Mouse (Mus musculus) stomach, embryonic 14.5 days (tissue): ENCODE results near the gene Atad3a. TPM values are rescaled to one million over a fixed set of nuclear protein-coding genes. Genes with fewer than 3 reads are reported as not detected.
"Not testable (repeated sequence)": the region's sequence is repeated elsewhere in the genome, so short reads cannot be mapped to it uniquely, and the experiment has no call there.

Experiments used
- ATAC-seq: fragments of 200-750 bp; cut with Nextera tagmentation; 2 replicates; pipeline ENCODE4 v1.8.0; 2017; ENCODE audit warnings: low read depth, moderate TSS enrichment; ENCODE audit not compliant: insufficient number of reproducible peaks, insufficient read depth, low FRiP score
- H3K27ac ChIP-seq: fragments of 300-500 bp; sonication (generic); 2 replicates; pipeline ENCODE4 v1.5.1; 2014; ENCODE audit warnings: mild to moderate bottlenecking, low read length, moderate library complexity, mixed read lengths
- H3K27me3 ChIP-seq: fragments of 300-500 bp; sonication (generic); 2 replicates; pipeline ENCODE4 v1.6.1; 2014; ENCODE audit warnings: low read length, control low read depth, mixed read lengths; ENCODE audit not compliant: control insufficient read depth, insufficient read depth
- H3K36me3 ChIP-seq: fragments of 300-500 bp; sonication (generic); 2 replicates; pipeline ENCODE4 v1.6.1; 2014; ENCODE audit warnings: mild to moderate bottlenecking, control low read depth, low read length, moderate library complexity, mixed read lengths; ENCODE audit not compliant: control insufficient read depth, insufficient read depth
- H3K4me1 ChIP-seq: fragments of 300-500 bp; sonication (generic); 2 replicates; pipeline ENCODE4 v1.6.1; 2014; ENCODE audit warnings: low read length, control low read depth, mixed read lengths; ENCODE audit not compliant: control insufficient read depth, insufficient read depth
- H3K4me2 ChIP-seq: fragments of 300-500 bp; sonication (generic); replicated peaks from 2 replicates; pipeline ENCODE4 v1.6.1; 2014; ENCODE audit warnings: low read depth, low read length, control low read depth
- H3K4me3 ChIP-seq: fragments of 300-500 bp; sonication (generic); 2 replicates; pipeline ENCODE4 v1.5.1; 2014; ENCODE audit warnings: low read depth, low read length, control low read depth
- H3K9ac ChIP-seq: fragments of 300-500 bp; sonication (generic); replicated peaks from 2 replicates; pipeline ENCODE4 v1.6.1; 2014; ENCODE audit warnings: low read depth, mild to moderate bottlenecking, control low read depth, low read length, moderate library complexity, mixed read lengths
- H3K9me3 ChIP-seq: fragments of 300-500 bp; sonication (generic); 2 replicates; pipeline ENCODE4 v1.6.1; 2016; ENCODE audit warnings: low read depth, low read length, control low read depth; ENCODE audit not compliant: control insufficient read depth
- WGBS: fragments of 180-500 bp; shearing (Covaris S2); extraction: QIAGEN DNeasy Blood & Tissue Kit; methylation state at CpG from one replicate; pipeline ENCODE4 v1.1.7; 2014; 5-methylcytosine and 5-hydroxymethylcytosine counted together
- polyA plus RNA-seq: library from polyadenylated mRNA; unstranded; fragments of >200 nt; fragmentation: Nextera tagmentation; extraction: Ambion mirVana; gene quantifications from 2 replicates; pipeline ENCODE4 v1.2.1, GENCODE M21; 2014

Atad3a gene
- polyA plus RNA-seq, 1 experiment from 2014 or later = 89.1 TPM

- Histone ChIP-seq H3K27ac (no peak overlapping the region), H3K4me3 (no peak overlapping the region), H3K4me2 (no peak overlapping the region), H3K27me3 (no peaks in the 10 kb centered on the region), H3K36me3 (peaks cover 48% of the 10 kb centered on the region), H3K9ac (no peak overlapping the region), H3K4me1 (peaks cover 16% of the 10 kb centered on the region), H3K9me3 (no peaks in the 10 kb centered on the region)
- WGBS = 92% methylated on average over 12 of the region's 12 CpGs
- ATAC-seq = no peak
These were observed 3.9 kb downstream of the Atad3a start for GRCm38 (mm10) chr4:155757011-155757410.

DNA sequence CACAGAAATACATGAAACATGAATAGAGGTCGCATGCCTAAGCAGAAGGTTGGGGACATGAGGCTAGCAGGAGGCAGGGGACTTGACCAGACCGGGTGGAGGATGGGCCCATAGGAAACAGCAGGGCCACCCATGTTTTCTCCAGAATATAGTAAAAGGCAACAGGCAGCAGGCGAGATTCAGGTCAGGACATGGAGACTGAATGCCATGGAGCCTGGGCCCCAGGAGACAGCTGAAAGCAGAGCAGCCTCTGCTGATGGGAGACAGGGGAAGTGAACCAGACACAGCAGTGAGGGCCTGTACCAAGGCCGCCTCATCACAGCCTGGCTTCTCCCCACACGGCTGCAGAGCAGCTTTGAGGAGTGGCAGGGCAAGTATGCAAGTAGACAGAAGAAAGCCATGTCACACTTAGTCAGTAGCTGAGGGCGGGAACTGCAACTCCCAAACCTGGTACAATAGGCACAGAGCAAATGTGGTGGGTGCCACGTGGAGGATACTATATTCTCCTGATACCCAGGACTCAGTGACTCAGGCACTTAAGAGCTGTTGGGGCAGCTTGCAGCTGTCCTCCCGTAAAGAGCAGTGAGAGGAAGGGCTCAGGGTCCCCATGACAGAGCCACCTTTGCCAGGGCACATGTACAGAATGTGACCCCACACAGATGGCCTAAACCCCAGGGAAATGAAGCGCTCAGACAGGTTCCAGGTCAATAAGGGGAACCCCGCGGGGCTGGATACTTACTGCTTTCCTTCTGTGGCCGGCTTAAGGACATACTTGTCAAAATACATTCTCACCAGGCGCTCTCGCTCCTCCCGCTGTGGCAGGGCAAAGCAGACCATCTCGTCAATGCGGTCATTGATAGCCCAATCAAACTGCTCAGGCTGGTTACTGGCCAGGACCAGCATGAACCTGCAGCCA, 14.1 kb downstream of the Atad3a start:
- Histone ChIP-seq H3K9ac (no peak overlapping the region), H3K27ac (no peak overlapping the region), H3K27me3 (no peaks in the 10 kb centered on the region), H3K9me3 (no peaks in the 10 kb centered on the region), H3K36me3 (peaks cover 82% of the 10 kb centered on the region), H3K4me2 (no peak overlapping the region), H3K4me1 (no peaks in the 10 kb centered on the region), H3K4me3 (no peak overlapping the region)
- 87% methylated on average over 17 of the region's 17 CpGs for WGBS
- ATAC-seq = no peak

DNA sequence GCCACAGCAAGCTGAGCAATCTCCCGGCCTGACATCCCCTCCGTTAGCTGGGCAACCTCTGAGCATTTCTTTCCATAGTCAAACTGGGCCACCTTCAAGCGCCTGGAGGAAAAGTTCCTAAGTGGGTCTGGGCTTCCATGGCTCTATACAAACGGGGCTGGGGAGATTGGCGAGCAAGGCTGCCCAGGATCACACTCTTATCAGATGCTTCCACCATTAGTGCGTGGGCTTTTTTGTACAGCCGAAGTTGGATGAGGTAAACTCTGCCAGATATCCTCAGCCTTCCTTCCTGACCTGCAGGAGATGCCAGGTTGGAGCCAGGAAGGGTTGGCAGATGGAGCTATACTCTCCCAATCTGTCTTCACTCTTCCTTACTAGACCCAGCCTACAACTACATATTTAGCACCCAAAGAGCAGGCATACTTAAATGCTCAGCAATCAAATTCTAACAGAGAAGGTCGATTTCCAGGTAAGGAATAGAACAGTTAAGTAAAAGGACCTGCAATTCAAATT, 14.8 kb downstream of the Atad3a start:
- no peak overlapping the region for H3K4me2 ChIP-seq
- 87% methylated on average over 8 of the region's 8 CpGs for WGBS
- no peak for ATAC-seq
- no peak overlapping the region for H3K27ac ChIP-seq
- H3K4me1 ChIP-seq = no peaks in the 10 kb centered on the region
- H3K9ac ChIP-seq = no peak overlapping the region
- peaks cover 82% of the 10 kb centered on the region for H3K36me3 ChIP-seq
- H3K4me3 ChIP-seq = no peak overlapping the region
- H3K9me3 ChIP-seq = no peaks in the 10 kb centered on the region
- H3K27me3 ChIP-seq = no peaks in the 10 kb centered on the region

DNA sequence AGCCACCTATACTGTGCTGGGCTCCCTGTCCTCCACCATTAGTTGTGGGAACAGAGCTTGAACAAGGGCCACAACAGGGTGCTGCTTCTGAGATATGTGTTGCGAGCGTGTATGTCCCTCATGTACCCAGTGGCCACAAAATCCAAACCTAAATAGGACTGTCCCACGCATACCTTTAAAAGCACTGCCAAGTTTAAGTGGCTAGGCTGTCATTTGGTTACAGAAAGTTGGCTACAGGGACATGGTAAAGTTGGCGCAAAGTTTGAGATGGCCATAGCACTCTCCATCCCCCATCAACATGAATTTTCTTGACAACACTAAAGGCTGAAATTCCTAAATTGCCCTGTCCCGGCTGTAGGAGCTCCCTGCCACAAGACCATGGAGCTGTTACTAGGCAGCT, 15.8 kb downstream of the Atad3a start:
- Histone ChIP-seq H3K4me3 (no peak overlapping the region), H3K36me3 (peaks cover 76% of the 10 kb centered on the region), H3K9ac (no peak overlapping the region), H3K4me2 (no peak overlapping the region), H3K4me1 (no peaks in the 10 kb centered on the region), H3K27me3 (no peaks in the 10 kb centered on the region), H3K27ac (no peak overlapping the region), H3K9me3 (no peaks in the 10 kb centered on the region)
- no peak for ATAC-seq
- WGBS = 91% methylated on average over 5 of the region's 5 CpGs

DNA sequence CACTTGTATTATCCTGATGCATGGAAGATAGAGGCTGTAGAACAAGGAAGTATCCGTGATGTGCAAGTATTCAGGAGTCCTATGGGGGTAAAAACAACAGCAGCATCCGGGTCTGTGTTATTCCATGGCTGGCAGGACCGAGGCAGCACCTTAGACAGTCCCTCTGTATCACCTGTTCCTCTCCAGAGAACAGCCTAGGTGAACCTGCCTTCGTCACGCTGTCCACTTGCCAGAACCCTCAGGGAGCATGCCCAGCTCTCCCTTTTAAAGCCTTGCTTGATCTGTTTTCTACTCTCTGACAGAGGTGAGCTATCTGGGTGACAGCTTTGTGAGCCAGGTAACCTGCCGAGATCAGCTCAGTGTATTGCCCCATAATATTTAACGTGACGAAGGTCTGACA, 16.4 kb downstream of the Atad3a start:
- 93% methylated on average over 8 of the region's 8 CpGs for WGBS
- H3K36me3 ChIP-seq = peaks cover 69% of the 10 kb centered on the region
- no peak overlapping the region for H3K4me3 ChIP-seq
- no peak overlapping the region for H3K27ac ChIP-seq
- H3K9ac ChIP-seq = no peak overlapping the region
- H3K27me3 ChIP-seq = no peaks in the 10 kb centered on the region
- no peak overlapping the region for H3K4me2 ChIP-seq
- H3K9me3 ChIP-seq = no peaks in the 10 kb centered on the region
- no peak for ATAC-seq
- H3K4me1 ChIP-seq = no peaks in the 10 kb centered on the region

DNA sequence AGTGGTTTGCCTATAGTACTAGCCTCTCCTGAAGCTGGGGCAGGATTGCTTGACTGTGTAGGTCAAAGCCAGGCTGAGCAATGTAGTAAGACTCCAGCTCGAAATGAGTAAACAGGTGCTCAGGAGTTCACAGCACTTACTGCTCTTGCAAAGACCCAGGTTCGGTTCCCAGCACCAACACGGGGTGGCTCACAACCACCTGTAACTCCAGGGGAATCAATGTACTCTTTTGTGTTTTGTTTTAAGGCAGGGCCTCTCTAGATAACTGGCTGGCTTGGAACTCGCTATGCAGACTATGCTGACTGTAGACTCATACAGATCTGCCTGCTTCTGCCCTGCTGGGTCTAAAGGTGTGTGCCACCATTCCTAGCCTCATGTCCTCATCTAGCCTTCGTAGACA, 18.2 kb downstream of the Atad3a start:
- H3K9me3 ChIP-seq = no peaks in the 10 kb centered on the region
- no peaks in the 10 kb centered on the region for H3K4me1 ChIP-seq
- WGBS = 92% methylated on average over 5 of the region's 5 CpGs
- ATAC-seq = no peak
- no peak overlapping the region for H3K4me2 ChIP-seq
- no peak overlapping the region for H3K27ac ChIP-seq
- peaks cover 52% of the 10 kb centered on the region for H3K36me3 ChIP-seq
- H3K4me3 ChIP-seq = no peak overlapping the region
- H3K9ac ChIP-seq = no peak overlapping the region
- H3K27me3 ChIP-seq = no peaks in the 10 kb centered on the region

GRCm38 (mm10) chr4:155740681-155741080, 20.2 kb downstream of the Atad3a start:
- H3K9ac ChIP-seq, H3K4me1 ChIP-seq, ATAC-seq, H3K27me3 ChIP-seq, H3K4me2 ChIP-seq, H3K27ac ChIP-seq, H3K4me3 ChIP-seq, H3K9me3 ChIP-seq: not testable (repeated sequence)
- peaks cover 36% of the 10 kb centered on the region for H3K36me3 ChIP-seq
- 90% methylated on average over 10 of the region's 10 CpGs for WGBS

DNA sequence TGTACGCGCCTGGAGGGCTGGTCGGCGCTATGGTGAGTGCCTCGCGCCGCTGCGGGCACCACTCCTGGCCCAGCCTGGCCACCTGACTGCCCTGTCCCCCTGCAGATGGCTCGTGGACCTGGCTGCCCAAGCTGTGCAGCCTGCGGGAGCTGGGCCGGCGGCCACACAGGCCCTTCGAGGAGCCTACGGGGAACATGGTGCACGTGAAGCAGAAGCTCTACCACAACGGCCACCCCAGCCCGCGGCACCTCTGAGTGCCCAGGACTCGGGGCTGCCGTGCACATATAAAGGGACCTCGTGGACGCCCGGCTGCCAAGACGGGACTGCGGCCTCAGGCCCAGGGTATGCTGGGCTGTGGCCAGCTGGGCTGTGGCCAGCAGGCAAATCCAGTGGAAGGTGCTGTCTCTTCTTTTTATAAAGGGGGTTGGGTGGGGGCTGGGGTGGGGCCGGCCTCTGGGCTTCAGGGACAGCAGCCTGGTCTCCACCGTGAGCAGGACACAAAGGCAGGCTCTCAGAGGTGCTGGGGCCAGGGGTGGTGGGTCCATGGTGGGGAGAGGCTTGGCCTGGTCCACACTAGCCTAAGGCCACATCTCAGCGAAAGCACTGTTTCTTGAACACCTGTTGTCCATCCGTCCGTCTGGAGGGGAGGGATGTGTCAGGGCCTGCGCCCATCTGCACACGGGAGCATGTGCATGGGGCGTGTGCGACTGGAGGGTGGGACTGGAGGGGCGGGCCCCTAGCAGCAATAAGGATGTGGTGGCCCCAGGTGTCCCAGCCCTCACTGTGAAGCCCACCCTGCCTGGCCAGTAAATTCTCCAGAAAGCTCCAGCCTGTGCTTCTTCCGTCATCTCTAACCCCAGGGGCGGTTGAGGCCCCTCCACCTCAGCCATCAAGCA, 20.9 kb downstream of the Atad3a start:
- no peak for ATAC-seq
- no peaks in the 10 kb centered on the region for H3K9me3 ChIP-seq
- H3K4me2 ChIP-seq = no peak overlapping the region
- H3K9ac ChIP-seq = no peak overlapping the region
- H3K4me1 ChIP-seq = peaks cover 7% of the 10 kb centered on the region
- 79% methylated on average over 37 of the region's 37 CpGs for WGBS
- no peak overlapping the region for H3K4me3 ChIP-seq
- no peak overlapping the region for H3K27ac ChIP-seq
- H3K36me3 ChIP-seq = peaks cover 31% of the 10 kb centered on the region
- no peaks in the 10 kb centered on the region for H3K27me3 ChIP-seq
